ENCODE assay signal across 9 mouse cellular contexts in the genomic region with DNA sequence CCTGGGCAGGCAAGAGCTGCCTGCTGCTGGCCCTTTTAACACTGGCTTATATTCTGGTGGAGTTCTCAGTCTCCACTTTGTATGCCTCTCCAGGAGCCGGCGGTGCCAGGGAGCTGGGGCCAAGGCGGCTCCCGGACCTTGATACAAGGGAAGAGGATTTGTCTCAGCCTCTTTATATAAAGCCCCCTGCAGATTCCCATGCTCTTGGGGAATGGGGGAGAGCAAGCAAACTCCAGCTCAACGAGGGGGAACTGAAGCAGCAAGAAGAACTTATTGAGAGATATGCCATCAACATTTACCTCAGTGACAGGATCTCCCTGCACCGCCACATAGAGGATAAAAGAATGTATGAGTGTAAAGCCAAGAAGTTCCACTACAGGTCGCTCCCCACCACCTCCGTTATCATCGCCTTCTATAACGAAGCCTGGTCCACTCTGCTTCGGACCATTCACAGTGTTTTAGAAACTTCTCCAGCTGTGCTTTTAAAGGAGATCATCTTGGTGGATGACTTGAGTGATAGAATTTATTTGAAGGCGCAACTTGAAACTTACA. TPM values are rescaled to one million over a fixed set of nuclear protein-coding genes. Genes with fewer than 3 reads are reported as not detected.
DNase-seq lines count a peak whose midpoint lies in the region; ATAC-seq and TF ChIP-seq lines count a peak whose summit lies in the region.
"Had no signal": no experiment of that assay in that cellular context is flagged by ENCODE, and none has a peak within 500 bp of the region (broad histone marks: within the 10 kb centered on the region; RNA-seq: fewer than 3 reads in every experiment).

No protein-coding gene starts in this region.

- H3K36me3 ChIP-seq in hindbrain, postnatal 0 days (ENCODE audit: insufficient read depth, low read length) = no peaks in the 10 kb centered on the region
- H3K36me3 ChIP-seq in neural tube, embryonic 12.5 days = peaks cover 21% of the 10 kb centered on the region

- peak overlapping the region; percentile 92; the same call in 1 of the 2 replicates for H3K9ac ChIP-seq in hindbrain, postnatal 0 days (replicated peaks; ENCODE audit: low read length)
- H3K9ac ChIP-seq in neural tube, embryonic 12.5 days = peak overlapping the region; percentile 89

- no peaks in the 10 kb centered on the region for H3K27me3 ChIP-seq in hindbrain, postnatal 0 days (ENCODE audit: insufficient read depth, low read length)
- no peaks in the 10 kb centered on the region for H3K27me3 ChIP-seq in neural tube, embryonic 12.5 days (replicated peaks)

- H3K4me2 ChIP-seq in hindbrain, postnatal 0 days (ENCODE audit: low read depth, low read length) = peak overlapping the region; percentile 89
- peak overlapping the region; percentile 70 for H3K4me2 ChIP-seq in neural tube, embryonic 12.5 days (replicated peaks)

- H3K27ac ChIP-seq in hindbrain, postnatal 0 days = peak overlapping the region; percentile 58; the same call in 1 of the 2 replicates
- no peak overlapping the region for H3K27ac ChIP-seq in neural tube, embryonic 12.5 days

- TF ChIP-seq CTCF in lung, adult 2 months (IDR thresholded peaks at IDR 0.05; ENCODE audit: insufficient read depth, low read length) = no peak
- peak; percentile 20; the same call in 1 of the 2 replicates for TF ChIP-seq CTCF in hindbrain, postnatal 0 days (IDR thresholded peaks at IDR 0.05; ENCODE audit: low read depth)

- peaks cover 14% of the 10 kb centered on the region for H3K4me1 ChIP-seq in lung, adult 2 months (ENCODE audit: control insufficient read depth, insufficient read depth, low read length)
- H3K4me1 ChIP-seq in hindbrain, postnatal 0 days (ENCODE audit: insufficient read depth, low read length) = peaks cover 9% of the 10 kb centered on the region; the same call in 1 of the 2 replicates
- peaks cover 12% of the 10 kb centered on the region for H3K4me1 ChIP-seq in neural tube, embryonic 12.5 days

- TF ChIP-seq POLR2A in lung, adult 2 months (IDR thresholded peaks at IDR 0.05; ENCODE audit: borderline replicate concordance, extremely low read depth, low read depth, low read length) = no peak

- DNase-seq in lung, adult 2 months = no peak
- DNase-seq in lung, adult 18-20 months = no peak
- DNase-seq in c-Kit-positive CD71-positive TER-119-positive erythroid progenitor cells, embryonic 14.5 days (ENCODE audit: low spot score) = peak; percentile 9
- peak; percentile 7 for DNase-seq in hindbrain, postnatal 0 days (ENCODE audit: low spot score)
- no peak for DNase-seq in cerebellum, adult 9-10 months
- no peak for DNase-seq in spleen, adult 12 weeks (ENCODE audit: low spot score)
- DNase-seq in layer of hippocampus, adult 9-11 months = no peak

- no peak; the same call in 1 of the 2 replicates for ATAC-seq in hindbrain, postnatal 0 days
- ATAC-seq in neural tube, embryonic 12.5 days (ENCODE audit: low FRiP score, low read depth) = no peak

- H3K4me3 ChIP-seq in lung, adult 2 months (replicated peaks; ENCODE audit: extremely low read depth, low read depth, low read length) = peak overlapping the region; percentile 78
- peak overlapping the region; percentile 99 for H3K4me3 ChIP-seq in hindbrain, postnatal 0 days (ENCODE audit: low read length)
- H3K4me3 ChIP-seq in neural tube, embryonic 12.5 days = peak overlapping the region; percentile 94

- WGBS in lung, adult 2 months = 34% methylated on average over 12 of the region's 12 CpGs
- 32% methylated on average over 12 of the region's 12 CpGs for WGBS in hindbrain, postnatal 0 days
- 37% methylated on average over 12 of the region's 12 CpGs for WGBS in neural tube, embryonic 12.5 days

- no peaks in the 10 kb centered on the region for H3K9me3 ChIP-seq in hindbrain, postnatal 0 days (ENCODE audit: low read length)
- H3K9me3 ChIP-seq in neural tube, embryonic 12.5 days = no peaks in the 10 kb centered on the region

RNA-seq across cellular contexts. Expression of gene Galnt4, which starts 0.5 kb away (rescaled TPM):
- 3.2 and 4.6 TPM in 2 replicates for polyA plus RNA-seq in lung, adult 2 months (2012; rRNA removed)
- total RNA-seq in hindbrain, postnatal 0 days (2014; rRNA removed) = 5.1 and 5.2 TPM in 2 replicates
- 3.3 and 3.4 TPM in 2 replicates for polyA plus RNA-seq in hindbrain, postnatal 0 days (2015; fragmentation: Nextera tagmentation; extraction: Ambion mirVana)
- 4.6 and 5.0 TPM in 2 replicates for polyA plus RNA-seq in neural tube, embryonic 12.5 days (2016; fragmentation: Nextera tagmentation; extraction: Ambion mirVana)

RNA-seq across cellular contexts. Expression of gene Poc1b, which starts 1.7 kb away (rescaled TPM):
- polyA plus RNA-seq in lung, adult 2 months (2012; rRNA removed) = 6.5 and 7.3 TPM in 2 replicates
- 10.1 and 13.8 TPM in 2 replicates for total RNA-seq in hindbrain, postnatal 0 days (2014; rRNA removed)
- 9.7 and 11.0 TPM in 2 replicates for polyA plus RNA-seq in hindbrain, postnatal 0 days (2015; fragmentation: Nextera tagmentation; extraction: Ambion mirVana)
- polyA plus RNA-seq in neural tube, embryonic 12.5 days (2016; fragmentation: Nextera tagmentation; extraction: Ambion mirVana) = 17.7 and 21.9 TPM in 2 replicates

RNA-seq across cellular contexts. Expression of gene Phxr2, which starts 17.6 kb away (rescaled TPM):
- not detected in 2 replicates for polyA plus RNA-seq in lung, adult 2 months (2012; rRNA removed)
- not detected in 2 replicates for total RNA-seq in hindbrain, postnatal 0 days (2014; rRNA removed)
- not detected in 2 replicates for polyA plus RNA-seq in hindbrain, postnatal 0 days (2015; fragmentation: Nextera tagmentation; extraction: Ambion mirVana)
- 0.16 TPM in 1 of 2 replicates, not detected in the other for polyA plus RNA-seq in neural tube, embryonic 12.5 days (2016; fragmentation: Nextera tagmentation; extraction: Ambion mirVana)
- total RNA-seq: common myeloid progenitor, adult 5-6 weeks had no signal

Comparison
In these comparisons a context has a peak if more than half of its experiments do, and no peak if none do; other contexts are left out.
1. DNase-seq: peak in c-Kit-positive CD71-positive TER-119-positive erythroid progenitor cells, embryonic 14.5 days (single experiment) and hindbrain, postnatal 0 days (single experiment); none in lung, adult 2 months (single experiment), lung, adult 18-20 months (0 of 2), cerebellum, adult 9-10 months (single experiment), spleen, adult 12 weeks (single experiment) and layer of hippocampus, adult 9-11 months (single experiment).
2. Peak in every context shown above with its lines, with median percentiles within 50 percentile points of each other: H3K4me3 ChIP-seq.